Mouse (Mus musculus) MEL (cell line): Measurements from ENCODE around the gene Fndc3b.

Experiments
- CTCF ChIP-seq, 3 experiments: IDR thresholded peaks in 2 of 3; conservative IDR thresholded peaks in 1 of 3; 2 replicates each; pipeline ENCODE4 v1.5.1; 2011 to 2012; ENCODE audit warnings: low read length in 3 of 3, low read depth in 2 of 3, mild to moderate bottlenecking in 2 of 3, improper control_type of control experiment in 1 of 3, inconsistent platforms in 1 of 3, mixed read lengths in 1 of 3, moderate library complexity in 1 of 3; ENCODE audit not compliant: control insufficient read depth in 1 of 3, insufficient read depth in 1 of 3, poor library complexity in 1 of 3, severe bottlenecking in 1 of 3
- E2F4 ChIP-seq: IDR thresholded peaks from 2 replicates; pipeline ENCODE4 v1.6.1; 2011; ENCODE audit warnings: low read depth, low read length, improper control_type of control experiment, borderline replicate concordance
- JUND ChIP-seq: IDR thresholded peaks from 2 replicates; pipeline ENCODE4 v1.6.1; 2011; ENCODE audit warnings: low read depth, mild to moderate bottlenecking, improper control_type of control experiment, low read length
- SMC3 ChIP-seq: IDR thresholded peaks from 2 replicates; pipeline ENCODE4 v1.6.1; 2011; ENCODE audit warnings: low read depth, low read length, improper control_type of control experiment

- TF ChIP-seq E2F4 = no peak
- TF ChIP-seq CTCF (IDR thresholded peaks at IDR 0.05 in 2 of 3, conservative IDR thresholded peaks at IDR 0.05 in 1 of 3; ENCODE audit: control insufficient read depth in 1 of 3, insufficient read depth in 1 of 3, low read depth in 2 of 3, low read length in 3 of 3, poor library complexity in 1 of 3, severe bottlenecking in 1 of 3) = no peak
- TF ChIP-seq SMC3 = no peak
- TF ChIP-seq JUND = no peak
Measured at GRCm38 (mm10) chr3:27604629-27605028, 106.5 kb downstream of the Fndc3b start.
